Mouse (Mus musculus): ENCODE measurements around the gene Med25. TPM values are rescaled to one million over a fixed set of nuclear protein-coding genes. Genes with fewer than 3 reads are reported as not detected.

Med25 gene
- total RNA-seq, 4 experiments from 2014 or later, result 64.0 to 79.1 (median 71.0) TPM

DNA sequence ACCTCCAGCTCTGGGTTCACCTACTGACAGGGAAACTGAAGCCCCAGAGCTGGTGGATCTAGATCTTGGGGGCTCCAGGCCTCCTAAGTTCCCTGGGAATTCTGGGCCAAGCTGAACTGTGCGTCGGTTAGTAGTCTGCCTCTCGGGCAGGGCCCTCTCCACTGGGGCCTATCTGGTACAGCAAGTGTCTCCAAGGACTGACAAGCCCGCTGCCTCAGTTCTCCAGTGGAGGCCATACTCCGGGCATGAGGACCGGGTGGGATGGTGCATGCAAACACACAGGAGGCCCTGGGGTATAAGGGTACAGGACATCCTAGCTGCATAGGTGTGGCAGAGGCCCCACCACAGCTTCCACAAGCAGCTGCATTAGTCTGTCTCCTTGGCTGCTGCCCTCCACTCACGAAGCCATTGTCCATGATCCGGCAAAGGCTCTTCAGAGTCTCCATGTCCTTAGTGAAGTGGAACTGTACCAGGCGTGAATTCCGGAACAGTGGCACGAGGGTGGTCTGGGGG lies 28.5 kb downstream of the Med25 start:
- no peak for DNase-seq (ENCODE audit: low spot score in 2 of 2)

GRCm38 (mm10) chr7:44863210-44863609 lies 29.3 kb downstream of the Med25 start:
- no peak for DNase-seq (ENCODE audit: low spot score in 2 of 2)

DNA sequence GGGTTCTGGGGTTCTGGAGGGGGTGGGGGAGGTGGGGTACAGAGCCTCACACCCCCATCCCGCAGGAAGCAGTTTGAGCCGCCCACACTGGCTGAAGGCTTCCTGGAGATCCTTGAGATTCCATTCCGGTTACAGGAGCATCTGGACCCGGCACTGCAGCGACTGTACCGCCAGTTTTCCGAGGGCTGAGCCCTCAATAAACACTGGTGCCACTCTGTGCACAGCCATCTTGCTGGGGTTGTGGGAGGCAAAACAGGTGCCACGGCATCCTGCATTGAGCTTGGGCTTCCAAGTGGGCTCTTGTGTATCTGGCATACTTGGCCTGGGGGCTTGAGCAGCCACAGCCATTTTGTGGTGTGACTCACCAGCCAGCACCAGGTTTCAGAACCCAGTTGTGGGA lies 30.1 kb downstream of the Med25 start:
- DNase-seq (ENCODE audit: low spot score in 2 of 2), result no peak

GRCm38 (mm10) chr7:44861429-44861816 lies 31.1 kb downstream of the Med25 start:
- DNase-seq (ENCODE audit: low spot score in 2 of 2), result no peak

- peak in 1 of 2 experiments; percentile 52 for DNase-seq (ENCODE audit: low spot score in 2 of 2)
These were observed 31.7 kb downstream of the Med25 start for GRCm38 (mm10) chr7:44860576-44861428.

GRCm38 (mm10) chr7:44859896-44860295 lies 32.6 kb downstream of the Med25 start:
- no peak for DNase-seq (ENCODE audit: low spot score in 2 of 2)

DNA sequence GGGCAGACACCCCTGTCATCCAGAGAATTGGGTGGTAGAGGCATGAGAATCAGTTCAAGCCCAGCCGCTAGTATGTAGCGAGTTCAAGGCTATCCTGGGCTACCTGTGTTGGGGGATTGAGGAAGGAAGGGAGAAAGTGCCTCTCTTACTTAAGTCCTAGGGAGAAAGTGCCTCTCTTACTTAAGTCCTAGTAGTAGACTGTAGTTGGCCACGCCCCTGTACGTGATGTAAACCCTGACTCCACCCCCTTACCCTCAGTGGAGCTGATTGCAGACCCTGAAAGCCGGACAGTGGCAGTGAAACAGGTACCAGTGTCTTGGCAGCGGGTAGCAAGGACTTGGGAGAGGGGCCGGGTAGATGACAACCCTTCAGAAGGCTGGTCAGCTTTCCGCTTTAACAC lies 34.6 kb downstream of the Med25 start:
- no peak for DNase-seq (ENCODE audit: low spot score in 2 of 2)

GRCm38 (mm10) chr7:44857042-44857552 lies 35.4 kb downstream of the Med25 start, which contains the start of gene Pnkp:
Pnkp (plus strand) TSS chr7:44857139.
- DNase-seq (ENCODE audit: low spot score in 2 of 2), result peak; percentile 76 to 84

DNA sequence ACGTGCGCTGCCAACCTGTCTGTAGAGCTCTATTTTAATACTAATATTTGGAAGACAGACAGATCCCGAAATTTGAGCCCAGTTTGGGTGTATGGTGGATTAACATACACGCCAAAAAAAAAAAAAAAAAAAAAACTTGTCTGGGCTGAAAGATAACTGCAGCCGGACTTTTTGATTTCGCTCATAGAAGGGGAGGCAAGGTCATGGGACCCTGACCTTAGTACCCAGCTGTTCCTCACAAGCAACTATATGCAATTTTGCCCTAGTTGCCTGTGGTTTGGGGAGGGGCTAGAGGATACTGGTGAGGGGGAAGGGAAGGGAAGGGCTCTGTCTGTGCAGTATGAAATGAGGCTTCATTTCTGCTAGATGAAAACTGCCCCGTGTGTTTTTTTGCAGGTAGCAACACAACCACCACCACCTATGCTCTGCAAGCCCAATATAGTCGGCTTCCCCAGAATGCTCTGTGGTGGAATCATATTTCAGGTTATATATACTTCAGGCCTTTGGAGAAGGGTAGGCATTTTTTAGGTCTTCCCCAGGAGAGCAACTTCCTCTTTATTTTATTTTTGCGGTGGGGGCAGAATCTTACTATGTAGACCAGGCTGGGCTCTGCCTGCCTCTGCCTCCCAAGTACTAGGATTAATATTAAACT lies 36.1 kb downstream of the Med25 start:
- DNase-seq (ENCODE audit: low spot score in 2 of 2), result no peak

- no peak for DNase-seq (ENCODE audit: low spot score in 2 of 2)
These were observed 37.5 kb downstream of the Med25 start for GRCm38 (mm10) chr7:44855036-44855435.

DNA sequence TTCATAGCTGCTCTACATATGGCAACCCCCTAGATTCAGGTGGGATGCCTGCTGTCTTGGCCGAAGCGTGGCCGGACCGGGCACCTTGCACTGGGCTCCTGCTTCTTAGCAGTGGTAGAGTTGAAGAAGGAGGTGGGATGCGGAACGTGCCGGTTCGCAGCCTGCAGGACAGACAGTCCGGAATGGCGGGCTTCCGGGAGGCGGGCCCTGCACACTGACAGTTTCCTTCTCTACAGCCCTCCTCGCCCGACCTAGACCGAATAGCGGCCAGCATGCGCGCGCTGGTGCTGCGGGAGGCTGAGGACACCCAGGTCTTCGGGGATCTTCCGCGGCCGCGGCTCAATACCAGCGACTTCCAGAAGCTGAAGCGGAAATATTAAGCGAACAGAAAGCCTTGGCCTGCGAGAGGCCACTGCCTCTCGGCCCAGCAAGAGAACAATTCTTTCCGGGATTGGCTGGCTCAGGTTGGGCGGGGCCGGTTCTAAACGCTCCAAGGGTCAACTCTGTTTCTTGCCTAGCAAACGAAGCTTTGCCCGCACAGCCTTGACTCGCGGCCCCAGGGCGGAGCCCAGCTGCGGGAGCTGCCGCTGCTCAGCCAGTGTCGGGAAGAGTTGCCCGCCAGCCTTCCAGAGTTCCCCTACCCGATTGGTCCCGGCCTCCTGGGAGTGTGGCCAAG lies 38.0 kb downstream of the Med25 start:
- DNase-seq (ENCODE audit: low spot score in 2 of 2), result peak; percentile 72 to 83

DNA sequence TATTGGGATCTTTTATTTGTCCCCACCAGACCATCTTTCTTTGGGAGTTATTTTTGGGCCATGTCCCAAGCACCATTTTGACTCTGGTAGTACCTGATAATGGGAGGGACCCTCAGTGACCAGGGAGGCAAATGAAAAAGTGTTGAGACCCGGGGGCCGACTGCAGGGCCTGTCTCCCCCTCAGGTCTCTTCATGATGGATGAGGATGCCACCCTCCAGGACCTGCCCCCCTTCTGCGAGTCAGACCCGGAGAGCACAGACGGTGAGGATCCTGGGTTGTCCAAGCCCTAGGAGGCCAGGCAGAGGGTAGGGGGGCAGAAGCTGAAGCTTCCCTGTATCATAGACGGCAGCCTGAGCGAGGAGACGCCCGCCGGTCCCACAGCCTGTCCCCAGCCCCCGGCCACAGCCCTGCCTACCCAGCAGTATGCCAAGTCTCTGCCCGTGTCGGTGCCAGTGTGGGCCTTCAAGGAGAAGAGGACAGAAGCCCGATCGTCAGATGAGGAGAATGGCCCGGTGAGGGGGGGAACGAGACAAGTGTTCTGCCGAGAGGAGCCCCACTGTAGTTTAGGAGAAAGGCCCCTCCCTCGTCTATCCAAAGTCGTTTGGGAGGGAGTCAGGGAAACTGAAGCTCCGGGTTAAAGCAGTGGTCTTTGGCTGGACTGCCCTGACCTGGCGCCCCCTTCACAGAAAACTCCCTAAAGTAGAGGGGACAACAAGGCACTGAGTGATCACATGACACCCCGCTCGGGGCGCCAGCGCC lies 38.7 kb downstream of the Med25 start:
- no peak for DNase-seq (ENCODE audit: low spot score in 2 of 2)

- no peak for DNase-seq (ENCODE audit: low spot score in 2 of 2)
These were observed 39.4 kb downstream of the Med25 start for GRCm38 (mm10) chr7:44853065-44853464.

- DNase-seq (ENCODE audit: low spot score in 2 of 2), result no peak
These were observed 40.1 kb downstream of the Med25 start for GRCm38 (mm10) chr7:44852259-44853027.

- DNase-seq (ENCODE audit: low spot score in 2 of 2), result no peak
These were observed 40.8 kb downstream of the Med25 start for GRCm38 (mm10) chr7:44851625-44852234.

DNA sequence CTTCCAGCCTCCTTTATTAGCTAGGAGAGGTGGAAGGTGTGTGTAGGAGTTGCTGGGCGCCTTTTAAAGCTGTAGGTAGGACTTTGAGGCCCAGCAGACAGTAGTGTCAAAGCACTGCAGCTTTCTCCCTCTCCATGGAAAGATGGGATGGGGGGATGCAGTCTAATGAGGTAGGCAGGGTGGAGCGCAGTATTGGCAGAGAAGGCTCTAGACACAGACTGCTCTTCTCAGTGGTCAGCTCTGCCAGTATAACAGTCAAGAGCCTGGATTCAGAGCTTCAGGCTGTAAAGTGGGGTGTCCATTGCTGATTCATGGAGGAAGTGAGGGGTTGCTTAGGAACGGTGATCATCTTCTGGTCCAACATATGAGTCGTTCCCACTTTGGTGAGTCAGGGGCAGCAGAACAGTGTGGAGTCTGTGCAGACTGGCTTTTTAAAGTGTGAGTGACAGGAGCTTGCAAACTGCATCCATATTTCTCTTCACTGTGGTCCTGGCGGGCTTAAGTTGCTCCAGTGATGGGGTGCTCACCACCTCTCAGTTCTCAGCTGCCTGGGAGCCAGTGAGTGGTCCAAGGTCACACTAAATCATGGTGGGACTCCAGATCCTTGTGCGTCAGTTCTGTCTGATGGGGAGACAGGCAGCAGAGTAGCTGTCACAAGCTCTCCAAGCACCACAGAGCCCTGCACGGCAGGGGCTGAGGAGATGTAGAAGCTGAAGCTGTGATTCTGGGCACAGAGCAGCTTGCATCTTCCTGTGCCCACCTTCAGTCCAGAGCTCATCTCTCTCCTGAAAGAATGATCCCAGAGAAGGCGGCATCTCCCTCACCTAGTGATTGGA lies 41.5 kb downstream of the Med25 start:
- DNase-seq (ENCODE audit: low spot score in 2 of 2), result no peak

GRCm38 (mm10) chr7:44850146-44850545 lies 42.4 kb downstream of the Med25 start:
- peak; percentile 56 to 65 for DNase-seq (ENCODE audit: low spot score in 2 of 2)

GRCm38 (mm10) chr7:44849416-44850111 lies 42.9 kb downstream of the Med25 start:
- DNase-seq (ENCODE audit: low spot score in 2 of 2), result peak; percentile 84 to 89

All from gastrocnemius, adult 8-10 months (tissue).